Mouse (Mus musculus) adrenal gland, postnatal 4 days (tissue): ENCODE data around the gene Zfp12. TPM values are rescaled to one million over a fixed set of nuclear protein-coding genes. Genes with fewer than 3 reads are reported as not detected.
"Not testable (repeated sequence)": the region's sequence is repeated elsewhere in the genome, so short reads cannot be mapped to it uniquely, and the experiment has no call there.

Source experiments
- DNase-seq, 2 experiments: peaks; one replicate each; pipeline ENCODE4 v3.0.0; 2021 to 2022; ENCODE audit warnings: low spot score in 2 of 2, mixed read lengths in 2 of 2
- long read RNA-seq, 2 experiments: library from polyadenylated mRNA; stranded (forward); transcript quantifications; one replicate each; pipeline ENCODE4 v2.0.0; 2021
- total RNA-seq, 2 experiments: library from RNA; stranded (reverse); gene quantifications; 2 replicates each; pipeline ENCODE4 v1.2.3; 2021

Gene Zfp12
- 10 to 100 TPM; 24.8 to 29.1 TPM for total RNA-seq
- long read RNA-seq, experiment 1, full-length matches to known transcripts = 6 of 8 reads
- long read RNA-seq, experiment 1, partial matches to known transcripts = 0 of 8 reads
- long read RNA-seq, experiment 1, other reads (novel, unspliced or antisense) = 2 of 8 reads
- long read RNA-seq, experiment 2, full-length matches to known transcripts = 28 of 35 reads
- long read RNA-seq, experiment 2, partial matches to known transcripts = 0 of 35 reads
- long read RNA-seq, experiment 2, other reads (novel, unspliced or antisense) = 7 of 35 reads

DNA sequence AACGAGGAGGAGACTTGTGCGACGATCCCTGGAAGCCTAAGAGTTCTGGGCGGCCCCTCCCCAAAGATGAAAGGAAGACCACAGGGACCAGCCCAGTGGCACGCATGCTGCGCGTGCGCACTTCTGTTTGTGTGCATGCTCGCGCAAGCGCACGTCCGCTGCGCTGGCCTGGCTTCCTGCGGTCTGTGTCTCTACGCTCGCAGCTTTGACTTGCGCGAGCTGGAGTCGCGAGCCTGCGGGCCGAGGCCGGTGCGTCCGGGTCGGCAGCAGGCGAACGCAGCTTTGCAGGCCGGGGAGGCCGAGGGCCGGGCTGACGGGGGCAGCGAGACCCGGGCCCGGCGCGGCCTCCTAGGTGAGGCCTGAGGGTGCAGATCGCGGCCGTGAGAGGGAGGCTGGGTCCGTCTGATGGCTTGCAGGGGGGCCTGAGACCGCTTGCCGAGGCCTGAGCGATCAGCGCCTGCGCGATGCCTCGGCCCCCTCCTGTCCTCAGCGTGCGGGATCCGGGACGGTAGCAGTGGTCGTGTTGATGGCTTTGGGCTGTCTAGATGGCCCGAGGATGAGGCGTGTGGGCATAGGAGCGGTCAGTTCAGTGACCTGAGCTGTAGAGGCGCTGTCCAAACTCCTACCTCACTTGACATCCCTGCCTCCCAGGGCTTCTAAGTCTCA lies at the start of gene Zfp12:
Zfp12 (plus strand) TSS at position 136 of the 666 bp plus-strand sequence.
- DNase-seq = peak; percentile 69 to 86

DNA sequence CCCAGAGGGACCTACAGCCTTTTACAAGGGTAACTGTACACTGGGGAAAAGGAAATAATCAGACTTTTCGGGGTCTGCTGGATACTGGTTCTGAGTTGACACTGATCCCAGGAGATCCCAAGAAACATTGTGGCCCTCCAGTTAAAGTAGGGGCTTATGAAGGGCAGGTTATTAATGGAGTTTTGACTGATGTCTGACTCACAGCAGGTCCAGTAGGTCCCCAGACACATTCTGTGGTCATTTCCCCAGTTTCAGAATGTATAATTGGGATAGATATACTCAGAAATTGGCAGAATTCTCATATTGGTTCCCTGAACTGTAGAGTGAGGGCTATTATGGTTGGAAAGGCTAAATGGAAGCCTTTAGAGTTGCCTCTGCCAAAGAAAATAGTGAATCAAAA lies 46.9 kb upstream of the Zfp12 start:
- not testable (repeated sequence) for DNase-seq

DNA sequence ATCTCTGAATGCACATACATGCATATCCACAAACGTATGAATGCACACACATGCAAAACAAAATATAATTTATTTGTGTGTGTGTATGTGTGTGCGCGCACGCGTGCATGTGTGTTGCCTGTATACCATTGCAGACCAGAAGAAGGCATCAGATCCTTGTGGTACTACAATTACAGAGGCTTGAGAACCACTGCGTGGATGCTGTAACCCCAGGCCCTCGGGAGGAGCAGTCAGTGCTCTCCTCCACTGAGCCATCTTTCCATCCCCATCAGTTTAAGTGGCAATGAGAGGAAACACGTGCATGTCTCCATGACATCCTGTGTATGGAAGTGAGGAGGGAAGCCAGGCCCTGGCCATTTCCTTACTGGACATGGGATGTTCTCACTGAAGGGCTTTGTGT lies 42.2 kb upstream of the Zfp12 start:
- no peak for DNase-seq

DNA sequence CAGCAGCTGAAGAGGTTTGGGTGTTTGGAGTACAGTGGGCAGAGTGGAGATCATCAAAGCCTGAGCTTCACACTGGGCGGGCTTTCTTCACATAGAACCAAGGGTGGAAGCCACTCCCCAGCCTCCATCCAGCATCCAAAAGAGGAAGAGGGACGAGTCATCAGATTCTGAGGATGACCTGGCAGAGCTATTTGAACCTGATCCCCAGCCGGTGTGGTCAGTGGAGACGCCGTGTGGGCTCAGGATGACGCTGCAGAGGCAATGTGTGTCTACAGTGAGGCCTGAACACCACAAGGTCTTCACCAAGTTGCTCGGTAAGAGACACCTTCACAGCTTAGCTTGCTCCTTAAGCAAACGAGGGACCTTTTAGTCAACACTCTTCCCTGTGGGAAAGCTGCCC lies 40.2 kb upstream of the Zfp12 start:
- not testable (repeated sequence) for DNase-seq

DNA sequence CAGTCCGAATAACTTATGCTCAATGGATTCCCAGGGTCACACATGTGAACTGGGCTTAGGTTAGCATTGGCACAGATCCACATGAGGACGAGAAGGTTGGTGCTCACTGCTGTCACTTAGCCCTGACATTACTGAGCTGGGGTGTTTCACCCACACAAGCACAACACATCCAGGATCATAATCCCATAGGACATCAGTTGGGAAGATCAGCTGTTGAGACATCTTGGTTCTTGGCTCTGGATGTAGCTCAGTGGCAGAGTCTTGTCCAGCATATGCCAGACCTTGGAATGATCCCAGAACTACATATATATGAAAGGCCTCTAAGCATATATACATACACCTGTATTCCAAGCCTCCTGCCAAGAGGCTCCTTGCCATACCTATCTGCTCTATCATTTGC lies 39.8 kb upstream of the Zfp12 start:
- DNase-seq = no peak

DNA sequence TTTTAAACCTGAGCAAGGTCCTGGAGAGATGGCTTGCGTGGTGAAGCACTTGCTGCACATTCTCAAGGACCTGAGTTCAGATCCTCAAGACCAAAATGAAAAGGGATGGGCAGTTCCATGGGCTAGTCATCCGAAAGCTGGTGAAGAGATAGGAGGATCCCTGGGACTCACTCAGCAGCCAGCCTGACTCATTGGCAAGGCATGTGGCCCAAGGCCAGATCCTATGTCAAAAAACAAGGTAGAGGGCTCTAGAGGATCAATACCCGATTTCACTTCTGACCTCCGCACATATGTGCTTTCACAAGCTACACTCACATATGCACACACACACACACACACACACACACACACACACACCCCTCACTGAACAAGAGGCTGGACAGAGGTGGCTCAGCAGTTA lies 38.5 kb upstream of the Zfp12 start:
- DNase-seq = no peak

DNA sequence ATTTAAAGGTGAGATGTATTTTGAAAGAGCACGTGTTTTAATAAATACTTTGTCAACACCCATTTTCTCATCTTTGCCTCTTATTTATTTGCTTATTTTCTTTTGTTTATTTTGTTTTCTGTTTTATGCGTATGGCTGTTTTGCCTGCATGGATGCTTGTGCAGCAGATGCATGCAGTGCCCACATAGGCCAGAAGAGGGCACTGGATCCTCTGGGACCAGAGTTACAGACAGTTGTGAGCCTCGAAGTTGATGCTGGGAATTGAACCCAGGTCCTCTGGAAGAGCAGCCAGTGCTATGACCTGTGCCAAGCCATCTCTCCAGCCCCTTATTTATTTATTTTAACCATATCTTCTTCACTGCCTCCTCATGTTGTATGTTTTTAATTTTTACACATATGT lies 29.9 kb upstream of the Zfp12 start:
- no peak for DNase-seq

DNA sequence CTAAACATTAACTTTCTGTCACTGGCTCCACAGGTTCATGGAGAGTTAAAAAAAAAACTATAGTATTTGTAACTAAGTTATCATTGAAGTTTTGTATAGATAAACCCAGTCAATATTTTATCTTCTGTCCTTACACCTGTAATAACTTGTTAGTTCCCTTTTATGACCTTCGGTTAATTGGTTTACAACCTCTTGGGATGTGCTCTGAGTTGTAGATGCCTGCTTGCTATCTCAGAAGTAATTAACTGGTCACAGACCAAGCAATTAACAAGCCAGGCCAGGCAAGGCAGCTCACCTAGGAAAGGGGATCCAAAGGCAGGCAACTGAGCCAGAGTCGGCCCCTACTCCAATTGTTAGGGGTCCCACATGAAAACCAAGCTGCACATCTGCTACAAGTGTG lies 21.1 kb upstream of the Zfp12 start:
- no peak for DNase-seq

DNA sequence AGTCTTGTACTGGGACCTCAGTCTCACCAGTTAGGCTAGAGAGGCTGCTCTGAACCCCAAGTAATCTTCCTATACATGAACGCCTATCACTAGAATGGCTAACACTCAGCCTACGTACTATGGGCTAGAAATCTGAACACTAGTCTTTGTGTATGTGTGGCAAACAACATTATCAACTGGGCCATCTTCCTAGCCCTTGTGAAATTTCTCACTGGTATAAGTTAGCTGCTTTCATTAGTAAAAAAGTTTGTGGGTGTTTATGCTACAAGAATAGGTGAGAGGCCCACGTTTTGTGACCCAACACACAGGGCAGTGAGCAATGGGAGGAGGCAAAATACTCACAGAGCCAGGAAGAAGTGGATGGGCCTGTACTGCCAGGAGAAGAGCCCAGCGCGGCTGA lies 14.0 kb upstream of the Zfp12 start:
- DNase-seq = no peak

DNA sequence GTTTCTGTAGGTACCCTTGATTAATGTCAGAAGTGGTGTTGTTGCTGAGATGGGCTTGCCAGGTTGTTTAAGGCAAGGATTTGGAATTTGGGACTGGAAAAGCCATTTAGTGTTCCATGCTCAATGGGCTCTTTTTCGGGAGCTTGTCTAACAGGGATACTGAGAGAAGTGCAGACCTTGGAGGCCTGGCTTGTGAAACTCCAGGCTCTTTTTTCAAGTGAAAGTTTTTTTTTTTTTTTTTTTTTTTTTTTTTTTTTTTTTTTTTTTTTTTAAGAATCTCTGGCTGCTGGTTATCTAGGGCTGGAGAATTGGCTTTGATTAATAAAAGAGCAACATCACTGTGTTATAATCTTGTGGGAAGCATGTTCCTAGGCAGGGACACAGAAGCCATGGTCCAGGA lies 12.7 kb upstream of the Zfp12 start:
- no peak for DNase-seq

DNA sequence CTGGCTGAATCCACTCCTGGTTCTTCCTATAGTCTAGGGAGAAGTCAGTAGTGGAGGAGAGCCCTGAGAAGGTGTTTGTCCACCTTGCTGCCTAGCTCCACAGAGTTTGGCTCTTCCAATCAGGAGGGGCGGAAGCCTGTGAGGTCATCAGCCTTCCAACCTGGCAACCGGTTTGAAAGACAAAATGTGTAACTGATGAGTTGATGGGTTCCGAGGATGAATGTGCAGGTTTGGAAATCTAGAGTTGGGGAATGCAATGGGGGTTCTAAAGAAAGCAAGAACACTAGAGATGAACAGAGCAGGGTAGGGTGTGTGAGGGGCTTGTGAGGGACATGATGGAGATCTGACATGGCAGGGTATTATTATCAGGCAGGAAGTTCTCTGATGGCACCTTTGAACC lies 8.2 kb upstream of the Zfp12 start, which contains the start of gene Spdye4a:
Spdye4a (minus strand) TSS at position 101 of the 400 bp plus-strand sequence.
- no peak for DNase-seq

DNA sequence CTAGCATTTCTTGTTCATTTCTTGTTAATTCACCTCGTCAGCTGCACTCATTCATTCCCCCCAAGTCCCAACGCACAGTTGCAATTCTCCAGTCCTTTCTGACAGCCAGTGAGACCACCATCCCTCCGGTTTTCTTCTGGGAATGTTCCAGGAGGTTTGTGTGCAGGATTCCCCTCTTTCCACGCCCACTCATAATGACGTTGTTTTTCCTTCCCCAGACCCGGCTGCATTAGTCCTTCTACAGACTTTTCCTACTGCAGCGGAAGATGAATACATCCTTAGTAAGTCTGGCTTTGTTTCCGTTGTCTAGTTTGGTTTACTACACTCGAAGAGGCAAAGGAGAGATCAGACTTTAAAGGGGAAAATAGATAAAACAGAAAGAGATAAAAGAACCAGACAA lies 1.1 kb downstream of the Zfp12 start:
- DNase-seq = no peak

DNA sequence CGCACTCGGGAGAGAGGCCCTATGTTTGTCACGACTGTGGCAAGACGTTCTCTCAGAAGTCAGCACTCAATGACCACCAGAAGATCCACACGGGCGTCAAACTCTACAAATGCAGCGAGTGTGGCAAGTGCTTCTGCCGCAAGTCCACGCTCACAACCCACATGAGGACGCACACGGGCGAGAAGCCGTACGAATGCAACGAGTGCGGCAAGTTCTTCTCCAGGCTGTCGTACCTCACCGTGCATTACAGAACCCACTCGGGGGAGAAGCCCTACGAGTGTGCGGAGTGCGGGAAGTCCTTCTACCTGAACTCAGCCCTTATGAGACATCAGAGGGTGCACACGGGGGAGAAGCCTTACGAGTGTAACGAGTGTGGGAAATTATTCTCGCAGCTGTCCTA lies 10.0 kb downstream of the Zfp12 start:
- DNase-seq = no peak

DNA sequence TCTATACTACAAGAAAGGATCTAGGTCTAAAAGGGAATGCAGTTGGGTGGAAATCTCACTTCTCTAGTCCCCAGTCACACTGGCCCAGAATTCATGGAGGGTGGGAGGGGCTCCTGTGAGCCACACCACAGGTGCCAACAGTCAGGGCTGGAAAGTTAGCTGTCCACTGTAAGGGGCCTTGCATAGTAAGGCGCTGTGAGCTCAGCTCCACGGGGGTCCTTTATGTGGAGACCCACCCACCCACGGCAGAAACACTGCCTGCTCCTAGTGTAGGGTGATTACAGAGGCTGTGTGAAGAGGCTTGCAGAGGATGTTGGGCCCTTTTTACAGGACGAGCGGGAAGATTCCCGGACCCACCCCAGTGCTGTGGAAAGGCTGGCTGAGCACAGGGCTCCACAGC lies 17.1 kb downstream of the Zfp12 start:
- DNase-seq = no peak

DNA sequence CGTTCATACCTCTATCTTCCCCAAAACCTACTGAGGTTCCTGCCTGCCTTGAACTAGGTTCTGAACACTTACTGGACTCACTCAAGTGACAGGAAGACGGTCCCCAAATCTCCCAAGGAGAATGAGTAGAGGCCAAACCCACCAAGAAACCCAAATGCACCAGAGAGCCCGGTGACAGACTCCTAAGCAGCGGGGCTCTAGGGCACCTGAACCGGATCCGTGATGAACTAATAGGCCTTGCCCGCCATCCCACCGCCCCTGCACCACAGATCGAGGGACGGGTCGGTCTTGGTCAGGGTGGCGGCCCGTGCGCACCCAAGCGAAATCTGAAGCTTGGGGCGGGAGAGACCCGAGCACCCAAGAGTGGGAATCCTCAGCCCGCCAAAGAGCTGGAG lies 17.8 kb downstream of the Zfp12 start:
- no peak for DNase-seq

DNA sequence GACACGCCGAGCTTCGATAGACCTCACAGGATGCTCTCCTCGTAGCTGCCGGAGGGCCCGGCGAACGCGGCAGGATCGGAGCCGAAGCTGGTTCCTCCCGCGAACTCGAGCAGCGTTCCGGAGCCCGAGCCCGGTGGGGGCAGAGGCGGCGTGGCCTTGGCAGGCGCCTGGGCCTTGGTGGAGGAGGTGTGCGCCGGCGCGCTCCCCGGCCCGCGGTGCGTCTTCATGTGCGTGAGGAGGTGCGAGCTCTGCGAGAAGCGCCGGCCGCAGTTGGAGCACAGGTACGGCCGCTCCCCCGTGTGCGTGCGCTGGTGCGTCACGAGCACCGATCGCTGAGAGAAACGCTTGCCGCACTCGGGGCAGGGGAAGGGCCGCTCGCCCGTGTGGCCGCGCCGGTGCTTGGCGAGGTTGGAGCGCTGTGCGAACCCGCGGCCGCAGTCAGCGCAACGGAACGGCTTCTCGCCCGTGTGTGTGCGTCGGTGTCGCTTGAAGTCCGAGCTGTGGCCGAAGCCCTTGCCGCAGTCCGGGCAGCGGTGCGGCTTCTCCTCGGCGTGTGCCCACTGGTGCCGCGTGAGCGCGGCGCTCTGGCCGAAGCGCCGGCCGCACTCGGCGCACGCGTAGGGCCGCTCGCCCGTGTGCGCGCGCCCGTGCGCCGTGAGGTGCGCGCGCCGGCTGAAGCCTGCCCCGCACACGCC lies 18.4 kb downstream of the Zfp12 start:
- DNase-seq = no peak

DNA sequence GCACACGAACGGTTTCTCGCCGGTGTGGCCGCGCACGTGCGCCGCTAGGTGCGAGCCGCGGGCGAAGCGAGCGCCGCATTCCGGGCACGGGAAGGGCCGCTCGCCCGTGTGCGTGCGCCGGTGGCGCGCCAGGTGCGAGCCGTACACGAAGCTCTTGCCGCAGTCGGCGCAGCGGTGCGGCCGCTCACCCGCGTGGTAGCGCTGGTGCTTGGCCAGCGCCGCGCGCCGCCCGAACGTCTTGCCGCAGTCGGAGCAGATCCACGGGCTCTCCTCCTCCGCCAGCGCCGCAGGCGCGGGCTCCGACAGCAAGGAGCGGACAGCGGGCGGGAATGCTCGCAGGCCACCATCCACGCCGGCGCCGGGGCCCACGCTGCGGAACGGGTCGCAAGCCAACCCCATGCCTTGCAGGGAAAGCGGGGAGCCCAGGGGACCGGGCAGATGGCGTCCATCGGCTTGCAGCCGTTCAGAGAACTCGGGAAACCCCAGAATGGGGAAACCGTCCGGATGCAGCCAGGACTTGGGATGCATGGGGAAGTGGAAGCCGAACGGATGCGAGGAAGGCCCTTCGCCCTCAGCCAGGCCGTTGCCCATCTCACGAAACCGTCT lies 19.0 kb downstream of the Zfp12 start:
- DNase-seq = no peak

DNA sequence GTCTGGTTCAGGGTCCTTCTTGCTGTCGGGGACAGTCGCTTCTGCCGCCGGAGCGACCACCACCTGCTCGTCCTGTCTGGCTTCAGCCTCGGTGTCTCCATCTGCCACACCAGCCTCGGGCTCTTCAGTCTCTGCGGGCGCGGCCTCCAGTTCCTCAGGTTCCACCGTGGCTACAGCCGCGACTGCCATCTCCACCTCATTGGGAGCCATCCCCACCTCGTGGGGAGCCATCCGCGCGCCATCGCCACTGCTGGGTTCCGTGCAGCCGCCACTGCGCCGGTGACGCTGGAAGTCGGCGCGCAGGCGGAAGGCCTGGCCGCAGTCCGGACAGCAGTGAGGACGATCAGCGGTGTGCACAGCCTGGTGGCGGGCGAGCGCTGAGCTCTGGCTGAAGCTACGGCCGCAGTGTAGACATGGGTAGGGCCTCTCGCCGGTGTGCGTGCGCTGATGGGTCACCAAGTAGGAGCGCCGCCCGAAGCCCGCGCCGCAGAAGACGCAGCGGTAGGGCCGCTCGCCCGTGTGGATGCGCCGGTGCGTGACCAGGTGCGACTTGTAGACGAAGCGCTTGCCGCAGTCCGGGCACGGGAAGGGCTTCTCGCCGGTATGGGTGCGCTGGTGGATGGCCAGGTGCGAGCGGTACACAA lies 19.6 kb downstream of the Zfp12 start:
- no peak for DNase-seq

DNA sequence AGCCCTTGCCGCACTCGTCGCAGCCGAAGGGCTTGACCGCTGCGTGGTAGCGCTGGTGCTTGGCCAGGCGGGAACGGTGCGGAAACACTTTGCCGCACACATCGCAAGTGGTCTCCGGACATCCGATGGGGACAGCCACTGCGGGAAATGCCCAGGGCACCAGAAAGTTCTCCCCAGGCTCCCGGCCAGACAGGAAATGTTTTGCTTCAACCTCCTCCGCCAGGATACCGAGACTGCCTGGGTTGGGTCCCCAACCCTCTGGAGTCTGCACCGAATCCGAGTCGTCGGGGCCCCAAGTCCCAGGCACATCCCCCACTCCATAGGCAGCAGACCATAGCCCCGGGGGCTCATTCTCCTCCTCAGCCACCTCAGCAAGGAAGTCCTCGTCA lies 20.2 kb downstream of the Zfp12 start:
- DNase-seq = no peak

DNA sequence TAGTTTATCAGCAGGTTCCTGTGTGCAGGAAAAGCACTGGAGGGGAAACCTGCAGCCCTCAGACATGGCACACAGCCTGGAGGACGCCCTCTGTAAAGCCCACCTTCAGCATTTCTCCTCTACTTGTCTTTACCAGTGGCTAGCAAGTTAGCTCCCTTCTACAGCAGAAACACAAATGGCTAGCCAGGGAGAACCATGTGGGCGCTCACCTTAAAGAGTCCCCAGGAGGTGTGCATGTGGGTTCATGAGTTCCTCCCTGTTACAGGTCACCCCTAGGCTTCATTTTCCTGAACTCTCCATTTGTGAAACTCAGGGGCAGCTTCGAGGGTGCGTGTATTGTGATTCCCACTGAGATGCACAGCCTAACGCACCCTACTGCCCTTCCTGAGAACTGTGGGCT lies 20.8 kb downstream of the Zfp12 start:
- DNase-seq = no peak

DNA sequence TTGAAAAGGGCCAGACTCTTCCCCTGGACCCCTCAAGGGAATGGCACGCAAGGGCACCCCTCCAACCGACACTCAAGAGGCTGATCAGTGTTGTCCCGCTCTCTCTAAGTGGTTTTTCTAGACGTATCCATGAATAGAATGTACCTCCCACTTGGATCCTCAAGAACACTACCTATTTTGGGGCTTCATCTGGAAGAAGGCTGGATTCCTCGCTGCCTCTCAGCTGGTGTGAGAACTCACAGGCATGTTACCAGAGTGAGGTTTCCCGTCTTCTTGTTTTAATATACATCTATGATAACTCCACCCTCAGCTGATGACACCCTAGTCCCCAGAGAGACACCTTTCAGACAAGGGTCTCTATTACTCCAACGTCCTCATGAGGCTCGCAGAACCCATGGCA lies 26.7 kb downstream of the Zfp12 start:
- no peak for DNase-seq

DNA sequence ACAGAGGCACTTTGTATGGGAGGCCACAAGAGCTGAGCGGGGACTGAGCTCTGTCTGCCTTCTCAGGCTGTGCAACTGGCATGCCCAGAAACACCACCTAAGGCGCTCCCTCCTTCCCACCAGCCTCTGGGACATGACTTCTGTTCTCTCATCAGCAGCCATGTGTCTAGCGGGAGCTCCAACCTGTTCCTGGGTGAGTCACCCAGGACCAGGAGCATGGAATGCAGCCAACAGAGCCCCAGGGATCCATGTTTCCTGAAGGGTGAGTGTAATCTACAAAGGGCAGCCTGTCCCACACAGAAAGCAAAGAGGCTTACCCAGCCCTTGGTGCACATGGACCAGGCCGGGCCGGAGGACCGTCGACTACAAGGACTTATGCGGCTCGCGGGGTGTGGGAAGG lies 29.7 kb downstream of the Zfp12 start:
- no peak for DNase-seq
